Mouse (Mus musculus) heart, adult 2 months (tissue): ENCODE measurements around the gene Pcdh15. TPM values are rescaled to one million over a fixed set of nuclear protein-coding genes. Genes with fewer than 3 reads are reported as not detected.

Experiments used
- DNase-seq, 2 experiments: peaks; one replicate each; pipeline ENCODE4 v3.0.0; 2021
- H3K27ac ChIP-seq: fragments of 200-600 bp; 2 replicates; pipeline ENCODE4 v1.8.1; 2022
- H3K27me3 ChIP-seq: fragments of 200-500 bp; 2 replicates; pipeline ENCODE4 v1.6.1; 2012; ENCODE audit warnings: mild to moderate bottlenecking, low read length, inconsistent platforms, mixed read lengths; ENCODE audit not compliant: control insufficient read depth, insufficient read depth
- H3K36me3 ChIP-seq: fragments of 200-500 bp; 2 replicates; pipeline ENCODE4 v1.6.1; 2012; ENCODE audit warnings: low read length, inconsistent platforms; ENCODE audit not compliant: control insufficient read depth, insufficient read depth
- H3K4me1 ChIP-seq: fragments of 200-500 bp; 2 replicates; pipeline ENCODE4 v1.6.1; 2011; ENCODE audit warnings: low read length; ENCODE audit not compliant: control insufficient read depth, insufficient read depth
- H3K4me3 ChIP-seq: fragments of 200-600 bp; 2 replicates; pipeline ENCODE4 v1.8.1; 2022
- H3K79me2 ChIP-seq: fragments of 200-500 bp; replicated peaks from 2 replicates; pipeline ENCODE4 v1.6.1; 2012; ENCODE audit warnings: mild to moderate bottlenecking, inconsistent platforms, low read length, moderate library complexity, mixed read lengths; ENCODE audit not compliant: control insufficient read depth, insufficient read depth
- H3K9ac ChIP-seq: fragments of 200-500 bp; 2 replicates; pipeline ENCODE4 v1.6.1; 2012; ENCODE audit warnings: low read depth, mild to moderate bottlenecking, control low read depth, inconsistent platforms, low read length, mixed read lengths
- CTCF ChIP-seq: fragments of 200-600 bp; IDR thresholded peaks from 2 replicates; pipeline ENCODE4 v1.8.1; 2022; ENCODE audit warnings: antibody characterized with exemption, mild to moderate bottlenecking, moderate library complexity
- EP300 ChIP-seq: fragments of 200-500 bp; IDR thresholded peaks from 2 replicates; pipeline ENCODE4 v1.6.1; 2011; ENCODE audit warnings: low read depth, low read length, control low read depth; ENCODE audit not compliant: insufficient read depth
- POLR2A ChIP-seq: fragments of 200-500 bp; IDR thresholded peaks from 2 replicates; pipeline ENCODE4 v1.6.1; 2011; ENCODE audit warnings: mild to moderate bottlenecking, low read depth, low read length, control low read depth; ENCODE audit not compliant: insufficient read depth
- WGBS: fragments of 180-500 bp; shearing (Covaris S2); methylation state at CpG from one replicate; pipeline ENCODE4 v1.1.7; 2018; 5-methylcytosine and 5-hydroxymethylcytosine counted together
- intact Hi-C: fragments of 180-260 bp; cut with DNase I; formaldehyde crosslinking; loops from one replicate; pipeline ENCODE4 v1.15.1; 2025
- long read RNA-seq: library from polyadenylated mRNA; stranded (forward); transcript quantifications from one replicate; pipeline ENCODE4 v2.0.0, GENCODE M21; 2021
- polyA plus RNA-seq: library from polyadenylated mRNA; depleted of rRNA; stranded (reverse); fragments of >200 nt; gene quantifications from 2 replicates; pipeline ENCODE4 v1.2.3, GENCODE M21; 2012; rRNA removed
- total RNA-seq, 2 experiments: library from RNA; stranded (reverse); gene quantifications; 2 replicates each; pipeline ENCODE4 v1.2.3; 2021

The Pcdh15 gene
- under 1 TPM; 0.61 to 0.89 TPM for total RNA-seq
- polyA plus RNA-seq = 0.44 and 0.68 TPM in 2 replicates
- long read RNA-seq = 0 reads

GRCm38 (mm10) chr10:73098966-73099845 lies at the start of gene Pcdh15:
TSS of gene Pcdh15 (plus strand) at chr10:73099342.
- Histone ChIP-seq H3K9ac (no peak within 1 kb of the TSS), H3K4me3 (0 out of 2 replicates have a peak within 1 kb of the TSS, but pooled peaks have one; percentile 18), H3K27ac (no peak within 1 kb of the TSS), H3K4me1 (no peaks in the 10 kb centered on the region), H3K27me3 (peaks cover 5% of the 10 kb centered on the region), H3K79me2 (no peaks in the 10 kb centered on the region), H3K36me3 (no peaks in the 10 kb centered on the region)
- no peak for DNase-seq
- TF ChIP-seq EP300 = no peak
- TF ChIP-seq POLR2A = no peak
- intact Hi-C loops = no loop called here
- 2% methylated on average over 79 of the region's 79 CpGs for WGBS

- no peaks in the 10 kb centered on the region for H3K27me3 ChIP-seq
- no peak overlapping the region for H3K4me3 ChIP-seq
- H3K79me2 ChIP-seq = no peaks in the 10 kb centered on the region
- no peak for DNase-seq
- H3K9ac ChIP-seq = no peak overlapping the region
- WGBS = 74% methylated on average over 6 of the region's 6 CpGs
- TF ChIP-seq EP300 (no peak), CTCF (no peak), POLR2A (no peak)
- intact Hi-C loops = no loop called here
- no peaks in the 10 kb centered on the region for H3K36me3 ChIP-seq
- H3K27ac ChIP-seq = no peak overlapping the region
- no peaks in the 10 kb centered on the region for H3K4me1 ChIP-seq
These were observed 47.1 kb upstream of the Pcdh15 start for GRCm38 (mm10) chr10:73052074-73052473.

GRCm38 (mm10) chr10:73059726-73060230 lies 39.4 kb upstream of the Pcdh15 start:
- no peak for DNase-seq
- Histone ChIP-seq H3K4me1 (no peaks in the 10 kb centered on the region), H3K27ac (no peak overlapping the region), H3K27me3 (no peaks in the 10 kb centered on the region), H3K4me3 (no peak overlapping the region), H3K36me3 (no peaks in the 10 kb centered on the region), H3K9ac (no peak overlapping the region), H3K79me2 (no peaks in the 10 kb centered on the region)
- intact Hi-C loops = no loop called here
- TF ChIP-seq POLR2A = no peak
- no peak for TF ChIP-seq CTCF
- TF ChIP-seq EP300 = no peak
- 72% methylated on average over 2 of the region's 2 CpGs for WGBS

GRCm38 (mm10) chr10:73086703-73087102 lies 12.4 kb upstream of the Pcdh15 start:
- Histone ChIP-seq H3K79me2 (no peaks in the 10 kb centered on the region), H3K36me3 (no peaks in the 10 kb centered on the region), H3K27me3 (no peaks in the 10 kb centered on the region), H3K4me1 (no peaks in the 10 kb centered on the region), H3K9ac (no peak overlapping the region), H3K4me3 (no peak overlapping the region), H3K27ac (no peak overlapping the region)
- 59% methylated on average over 5 of the region's 5 CpGs for WGBS
- DNase-seq = no peak
- no peak for TF ChIP-seq POLR2A
- TF ChIP-seq EP300 = no peak
- no peak for TF ChIP-seq CTCF
- intact Hi-C loops = no loop called here

- WGBS = 4% methylated on average over 17 of the region's 17 CpGs
- Histone ChIP-seq H3K36me3 (no peaks in the 10 kb centered on the region), H3K9ac (no peak overlapping the region), H3K4me1 (no peaks in the 10 kb centered on the region), H3K27me3 (peaks cover 5% of the 10 kb centered on the region), H3K79me2 (no peaks in the 10 kb centered on the region), H3K4me3 (no peak overlapping the region), H3K27ac (no peak overlapping the region)
- TF ChIP-seq EP300 (no peak), CTCF (no peak), POLR2A (no peak)
- intact Hi-C loops = no loop called here
- DNase-seq = no peak
These were observed 2.5 kb upstream of the Pcdh15 start for GRCm38 (mm10) chr10:73096531-73097135.

- Histone ChIP-seq H3K36me3 (no peaks in the 10 kb centered on the region), H3K27me3 (peaks cover 5% of the 10 kb centered on the region), H3K9ac (no peak overlapping the region), H3K4me1 (no peaks in the 10 kb centered on the region), H3K4me3 (no peak overlapping the region), H3K27ac (no peak overlapping the region), H3K79me2 (no peaks in the 10 kb centered on the region)
- WGBS = 10% methylated on average over 7 of the region's 7 CpGs
- no peak for DNase-seq
- TF ChIP-seq CTCF = no peak
- TF ChIP-seq POLR2A = no peak
- TF ChIP-seq EP300 = no peak
- intact Hi-C loops = no loop called here
These were observed 2.0 kb upstream of the Pcdh15 start for GRCm38 (mm10) chr10:73097176-73097575.
